Mouse (Mus musculus) cortical plate, adult 2 months (tissue): ENCODE data around the gene Trnau1ap.

Experiments used
- CTCF ChIP-seq: fragments of 200-500 bp; IDR thresholded peaks from 2 replicates; pipeline ENCODE4 v1.5.1; 2011; ENCODE audit warnings: mild to moderate bottlenecking, control low read depth, low read length; ENCODE audit not compliant: insufficient read depth; ENCODE audit errors: extremely low read depth
- POLR2A ChIP-seq: fragments of 200-500 bp; IDR thresholded peaks from 2 replicates; pipeline ENCODE4 v1.6.1; 2011; ENCODE audit warnings: mild to moderate bottlenecking, low read length, control low read depth; ENCODE audit not compliant: insufficient read depth; ENCODE audit errors: extremely low read depth

- TF ChIP-seq CTCF (no peak), POLR2A (no peak)
Measured at GRCm38 (mm10) chr4:132356170-132356569, 26.8 kb upstream of the Trnau1ap start.
